Mouse (Mus musculus): Measurements from ENCODE around the gene Ano10.

Gene Ano10

DNA sequence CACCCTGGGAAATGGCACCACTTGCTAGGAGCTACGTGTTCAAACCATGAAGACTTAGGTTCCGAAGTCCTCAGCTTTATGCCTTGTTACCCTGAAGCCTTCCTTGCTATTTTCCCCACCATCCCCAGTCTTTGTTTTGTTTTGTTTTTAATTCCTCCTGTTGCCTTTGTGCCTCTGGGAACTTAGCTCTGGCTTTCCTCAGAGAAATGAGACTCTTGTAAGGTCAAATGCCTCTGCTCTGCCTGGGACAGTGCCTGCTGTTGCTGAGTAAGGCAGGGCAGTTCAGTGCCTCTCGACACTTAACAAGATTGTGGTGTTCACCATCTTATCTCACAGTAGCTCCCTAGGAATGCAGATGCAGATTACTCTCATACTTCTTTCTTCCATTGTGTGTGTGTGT lies 140.8 kb downstream of the Ano10 start:
- no peak for DNase-seq

DNA sequence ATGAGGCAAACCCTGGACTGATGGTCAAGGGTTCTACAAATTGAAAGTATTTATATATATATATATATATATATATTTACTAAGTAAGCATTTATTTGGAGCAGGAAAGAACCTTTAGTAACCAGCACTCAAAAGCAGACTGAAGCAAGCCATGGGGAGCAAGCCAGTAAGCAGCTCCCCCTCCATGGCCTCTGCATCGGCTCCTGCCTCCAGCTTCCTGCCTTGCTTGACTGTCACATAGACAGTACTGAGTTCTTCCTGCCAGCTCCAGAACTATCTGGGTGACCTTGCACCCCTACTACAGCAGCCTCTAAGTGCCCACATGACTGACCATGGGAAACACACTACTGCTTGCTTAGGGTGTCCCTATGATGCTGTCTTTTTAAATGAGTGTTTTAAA lies 141.7 kb downstream of the Ano10 start:
- DNase-seq = no peak

DNA sequence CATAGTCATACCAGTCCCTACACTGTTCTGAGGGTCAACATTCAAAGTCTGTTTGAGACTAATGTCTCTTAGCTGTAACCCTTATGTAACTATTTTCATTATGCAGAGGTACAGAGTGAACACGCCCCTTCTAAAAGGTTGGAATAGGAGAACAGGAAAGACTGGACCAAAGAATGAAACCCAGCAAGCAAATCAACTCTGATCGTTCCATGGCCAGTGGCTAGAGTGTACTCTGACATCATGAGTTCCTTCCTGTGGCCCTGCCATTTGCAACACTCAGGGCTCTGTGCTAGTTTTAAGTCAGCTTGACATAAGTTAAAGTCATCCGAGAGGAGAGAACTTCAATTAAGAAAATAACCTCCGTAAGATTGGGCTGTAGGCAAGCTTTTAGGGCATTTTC lies 142.2 kb downstream of the Ano10 start:
- DNase-seq = no peak

DNA sequence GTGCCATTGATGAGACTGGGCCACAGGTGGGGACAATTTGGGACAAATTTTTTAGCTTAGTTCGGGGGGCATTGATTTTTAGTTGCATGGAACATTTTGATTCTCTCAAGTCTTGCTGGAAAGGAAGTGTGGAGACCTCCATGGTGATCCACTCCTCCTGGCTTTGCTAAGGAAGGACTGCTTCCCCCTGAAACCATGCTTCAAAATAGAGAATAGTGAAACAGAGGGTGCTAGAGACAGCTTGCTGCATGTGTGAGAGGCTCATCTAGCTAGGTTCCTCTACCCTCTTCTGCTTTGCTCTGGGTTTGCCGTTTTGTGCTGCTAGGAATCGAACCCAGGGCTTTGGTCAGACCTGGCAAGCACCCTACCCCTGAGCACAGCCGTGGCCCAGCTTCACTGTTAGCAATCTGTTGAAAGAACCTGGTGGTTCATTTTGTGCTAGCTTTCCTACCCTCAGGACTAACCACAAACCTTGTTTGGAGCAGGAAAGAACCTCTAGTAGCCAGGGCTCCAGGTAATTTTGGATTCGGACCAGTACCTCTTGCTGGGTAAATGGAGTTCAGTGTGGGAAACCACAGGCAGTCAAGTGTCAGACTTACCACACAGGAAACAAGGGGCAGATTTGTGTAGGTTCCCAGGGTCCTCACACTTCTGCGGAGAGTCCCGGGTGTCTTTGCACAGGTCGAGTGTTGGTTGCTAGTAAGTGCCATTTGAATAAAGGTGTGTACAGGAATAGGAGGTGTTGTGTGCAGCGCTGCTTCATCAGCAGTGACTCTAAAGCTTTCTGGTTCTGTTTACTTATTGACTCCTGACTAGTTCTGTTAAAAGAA lies 144.0 kb downstream of the Ano10 start:
- no peak for DNase-seq

DNA sequence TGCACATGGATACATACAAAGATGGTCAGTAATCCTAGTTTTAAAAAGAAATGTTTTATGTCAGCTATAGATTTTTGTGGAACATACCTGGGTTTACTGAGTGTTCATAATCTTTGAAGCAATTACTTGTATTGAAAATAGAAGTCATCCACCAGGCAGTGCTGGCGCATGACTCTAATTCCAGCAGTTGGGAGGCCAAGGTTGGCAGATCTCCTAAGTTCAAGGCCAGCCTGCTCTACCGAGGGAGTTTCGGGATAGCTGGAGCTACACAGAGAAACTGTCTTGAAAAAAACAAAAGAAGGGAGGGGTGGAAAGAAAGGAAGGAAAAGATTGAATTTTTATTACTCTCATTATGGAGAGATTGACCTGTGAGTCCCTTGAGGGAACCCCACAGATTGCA lies 145.9 kb downstream of the Ano10 start:
- no peak for DNase-seq

DNA sequence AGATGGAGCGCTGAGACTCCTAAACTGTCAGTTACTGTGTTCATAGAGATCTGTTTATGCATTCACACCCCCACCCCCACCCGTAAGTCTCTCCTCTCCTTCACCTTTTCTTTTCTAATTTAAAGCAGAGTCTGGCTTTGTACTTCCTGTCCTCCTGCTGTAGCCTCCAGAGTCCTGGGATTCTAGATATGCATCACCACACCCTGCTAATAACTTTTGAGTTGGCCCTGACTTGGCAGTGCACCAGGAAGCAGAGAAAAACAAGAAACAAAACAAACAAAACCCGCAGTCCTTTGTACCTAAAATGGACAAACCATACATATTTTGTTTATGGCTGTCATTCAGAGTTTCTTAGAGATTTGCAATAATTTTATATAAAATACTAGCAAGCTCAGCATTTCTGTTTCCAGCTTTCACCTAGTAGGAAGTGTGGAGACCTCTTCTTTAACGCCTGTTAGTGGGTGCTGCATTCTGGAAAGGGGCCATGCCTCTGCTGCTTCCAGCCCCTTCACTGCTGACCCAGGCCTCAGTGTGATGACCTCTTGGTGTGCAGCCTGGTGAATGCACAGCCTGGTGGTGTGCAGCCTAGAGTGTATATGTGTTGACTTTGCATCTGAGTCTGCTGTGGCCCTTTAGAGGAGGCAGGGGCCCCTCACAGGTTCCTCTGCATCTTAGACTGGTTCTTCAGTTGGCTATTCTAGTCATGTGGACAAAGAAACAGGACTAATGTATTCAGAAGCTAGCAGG lies 147.9 kb downstream of the Ano10 start:
- DNase-seq = peak; percentile 38

DNA sequence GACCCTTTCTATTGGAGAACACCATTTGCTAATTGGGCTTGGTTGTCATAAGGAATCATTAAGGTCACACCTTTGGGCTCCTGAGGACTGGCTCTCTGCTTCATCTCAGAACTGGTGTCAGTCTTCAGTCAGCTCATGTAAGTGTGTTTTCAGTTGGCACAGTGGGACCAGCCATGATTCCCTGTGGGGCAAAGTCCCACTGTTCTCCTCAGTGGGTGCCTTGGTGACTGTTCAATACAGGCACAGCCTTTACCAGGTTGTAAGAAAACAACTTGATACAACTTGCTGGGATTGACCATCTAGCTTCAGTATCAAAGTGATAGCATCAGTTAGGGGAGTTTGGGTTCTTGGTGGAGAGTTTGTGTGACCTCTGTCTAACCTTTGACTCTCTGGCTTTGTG lies 148.5 kb downstream of the Ano10 start:
- DNase-seq = no peak

DNA sequence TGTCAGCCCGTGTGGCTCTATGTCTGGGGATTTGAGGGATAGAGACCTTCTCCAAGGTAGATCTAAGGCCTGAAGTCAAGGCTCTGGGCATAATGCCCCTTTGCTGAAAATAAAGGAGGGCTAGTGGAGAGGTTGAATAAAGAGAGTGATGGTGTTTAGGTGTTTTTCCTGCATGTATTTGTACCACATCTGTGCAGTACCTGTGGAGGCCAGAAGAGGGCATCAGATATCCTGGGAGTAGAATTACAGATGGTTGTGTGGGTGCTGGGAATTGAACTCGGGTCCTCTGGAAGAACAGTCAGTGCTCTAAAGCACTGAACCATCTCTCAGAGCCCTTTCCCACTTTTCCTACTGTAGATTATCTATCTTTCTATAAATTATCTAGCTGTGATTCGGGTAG lies 149.4 kb downstream of the Ano10 start:
- DNase-seq = no peak

DNA sequence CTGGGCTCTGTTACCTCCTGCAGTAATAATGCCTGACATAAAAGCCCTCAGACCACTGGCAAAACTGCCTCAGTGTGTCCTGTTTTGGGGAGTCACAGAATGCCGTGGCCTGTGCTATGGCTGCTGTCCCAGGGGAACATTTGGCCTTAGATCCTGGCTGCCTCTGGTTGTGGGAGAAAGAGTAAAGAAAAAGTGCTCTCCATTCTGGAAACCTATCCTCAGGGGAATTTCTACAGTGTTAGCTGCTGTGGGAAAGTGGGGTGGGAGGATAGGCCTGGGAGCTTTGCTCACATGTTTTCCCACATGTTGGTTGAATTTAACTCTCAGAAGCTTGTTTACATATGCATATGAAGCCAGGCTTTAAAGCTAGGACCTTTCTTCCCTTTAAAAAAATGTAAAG lies 151.0 kb downstream of the Ano10 start:
- DNase-seq = no peak

DNA sequence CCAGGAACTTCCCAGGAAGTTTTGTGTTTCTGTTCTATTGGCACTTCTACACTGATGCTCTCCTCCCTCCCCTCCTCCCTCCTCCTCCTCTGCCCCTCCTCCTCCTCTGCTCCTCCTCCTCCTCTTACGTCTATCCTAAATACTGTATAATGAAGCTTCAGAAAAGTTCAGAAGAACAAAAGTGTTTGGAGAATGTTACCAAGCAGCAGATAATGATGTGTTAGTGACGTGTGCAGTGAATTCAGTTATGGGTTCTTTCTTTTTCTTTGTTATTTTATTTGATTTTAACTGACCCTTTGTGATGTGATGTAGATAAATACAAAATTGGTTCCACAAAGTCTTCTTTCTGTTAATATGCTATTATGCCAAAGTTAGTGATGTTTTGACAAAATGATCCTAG lies 155.0 kb downstream of the Ano10 start:
- no peak for DNase-seq

DNA sequence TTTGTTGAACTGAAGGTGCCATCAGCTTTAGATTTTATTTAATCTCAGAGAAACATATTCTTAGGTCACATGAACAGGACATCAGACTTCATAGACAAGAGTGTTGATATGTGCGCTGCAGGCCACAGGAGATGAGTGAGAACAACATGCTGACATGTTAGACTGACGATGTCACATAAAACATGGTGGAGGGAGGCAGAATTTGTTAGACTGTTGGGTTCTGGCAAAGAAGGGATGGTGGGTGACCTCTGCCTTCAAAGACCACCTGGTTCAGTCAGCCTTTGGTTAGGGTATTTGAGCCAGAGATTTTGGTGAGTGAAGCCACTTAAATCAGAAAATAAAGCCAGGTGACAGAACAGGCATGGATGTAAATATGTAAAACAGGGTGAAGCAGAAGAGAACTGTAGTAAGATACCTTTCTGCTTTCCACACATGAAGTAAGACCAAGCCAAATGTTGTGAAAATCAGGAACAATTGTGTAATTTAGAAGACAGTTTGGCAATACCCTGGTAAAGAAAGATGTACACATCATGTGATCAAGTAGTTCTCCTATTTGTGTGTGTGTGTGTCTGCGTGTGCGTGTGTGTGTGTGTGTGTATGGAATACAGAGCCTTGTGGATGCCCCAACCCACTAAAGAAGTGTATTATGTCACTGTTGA lies 155.7 kb downstream of the Ano10 start:
- DNase-seq = no peak

DNA sequence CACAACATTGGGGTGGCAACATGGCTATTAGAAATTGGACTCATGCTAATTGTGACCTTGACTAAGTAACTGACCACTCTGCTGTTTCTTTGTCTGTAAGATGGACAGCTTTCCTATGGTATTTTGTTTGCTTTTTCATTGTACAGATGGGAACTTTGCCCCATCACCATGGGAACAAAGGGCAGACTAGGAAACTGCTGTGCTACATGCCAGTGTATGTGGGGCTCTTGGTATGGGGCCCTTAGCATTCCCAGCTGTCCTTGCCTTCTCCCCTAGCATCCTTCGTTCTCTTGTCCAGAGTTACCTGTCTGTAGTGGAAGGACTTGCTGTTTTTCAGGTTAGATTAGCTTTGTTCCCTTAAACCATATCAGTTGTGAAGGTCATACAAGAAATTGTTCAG lies 156.3 kb downstream of the Ano10 start:
- no peak for DNase-seq

DNA sequence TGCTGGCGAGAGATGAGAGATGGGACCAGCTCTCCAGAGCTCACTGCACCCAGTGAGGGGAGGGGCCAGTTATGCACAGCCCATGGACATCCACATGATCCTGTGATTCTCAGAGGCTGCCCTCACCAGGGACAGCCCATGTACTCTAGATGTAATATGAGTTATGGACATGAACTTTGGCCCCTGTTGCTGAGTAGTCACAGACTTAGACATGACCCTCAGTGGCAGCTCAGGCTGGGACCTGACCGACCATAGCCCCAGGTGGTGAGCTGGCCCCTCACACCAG lies 158.4 kb downstream of the Ano10 start:
- DNase-seq = no peak

DNA sequence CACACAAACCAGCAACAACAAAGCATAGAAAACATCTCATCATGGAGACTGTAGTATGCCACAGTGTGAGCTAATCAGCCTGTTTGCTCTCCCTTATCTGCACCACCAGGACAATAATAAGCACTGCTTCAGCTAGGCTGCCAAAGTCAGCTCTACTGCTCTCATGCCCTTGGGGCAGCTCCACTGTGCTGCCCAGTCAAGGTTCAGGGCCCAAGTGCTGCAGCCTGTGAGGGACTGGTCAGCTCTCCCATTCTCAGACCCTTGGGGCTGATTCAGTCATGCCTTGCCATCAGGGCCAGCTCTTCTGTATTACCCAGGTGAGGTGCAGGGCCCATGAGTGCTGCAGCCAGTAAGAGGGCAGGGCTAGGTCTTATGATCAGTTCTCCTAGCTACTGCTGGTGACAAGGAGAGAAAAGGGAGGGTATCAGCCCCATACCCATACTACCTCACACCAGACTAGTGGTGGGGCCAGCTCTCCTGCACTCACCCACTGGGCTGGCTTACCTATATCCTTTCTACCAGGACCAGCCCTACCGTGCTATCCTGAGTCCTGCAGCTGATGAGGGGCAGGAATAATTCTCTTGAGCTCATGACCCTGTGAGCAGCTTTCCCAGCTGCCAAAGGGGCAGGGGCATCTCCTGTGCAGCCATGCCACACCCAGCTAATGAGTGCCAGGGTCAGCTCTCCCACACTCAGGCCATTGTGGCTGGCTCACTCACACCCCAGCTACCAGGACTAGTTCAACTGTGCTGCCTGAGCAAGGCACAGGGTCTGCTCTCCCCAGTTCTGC lies 158.9 kb downstream of the Ano10 start:
- no peak for DNase-seq

DNA sequence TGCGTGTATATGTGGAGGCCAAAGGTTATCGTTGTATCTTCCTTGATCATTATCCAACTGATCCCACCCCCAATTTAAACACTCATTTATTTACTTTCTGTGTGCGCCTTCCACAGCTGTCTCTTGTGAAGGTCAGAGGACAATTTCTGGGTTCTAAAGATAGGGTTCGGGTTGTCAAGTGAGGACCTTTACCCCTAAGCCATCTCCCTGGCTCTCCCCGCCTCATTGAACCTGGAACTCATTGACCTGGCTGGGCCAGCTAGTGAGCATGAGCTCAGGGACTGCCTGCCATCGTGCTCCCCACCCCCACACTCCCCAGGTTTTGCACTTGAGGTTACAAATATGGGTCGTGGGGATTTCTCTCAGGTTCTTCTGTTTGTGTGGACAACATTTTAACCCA lies 162.1 kb downstream of the Ano10 start:
- DNase-seq = no peak

DNA sequence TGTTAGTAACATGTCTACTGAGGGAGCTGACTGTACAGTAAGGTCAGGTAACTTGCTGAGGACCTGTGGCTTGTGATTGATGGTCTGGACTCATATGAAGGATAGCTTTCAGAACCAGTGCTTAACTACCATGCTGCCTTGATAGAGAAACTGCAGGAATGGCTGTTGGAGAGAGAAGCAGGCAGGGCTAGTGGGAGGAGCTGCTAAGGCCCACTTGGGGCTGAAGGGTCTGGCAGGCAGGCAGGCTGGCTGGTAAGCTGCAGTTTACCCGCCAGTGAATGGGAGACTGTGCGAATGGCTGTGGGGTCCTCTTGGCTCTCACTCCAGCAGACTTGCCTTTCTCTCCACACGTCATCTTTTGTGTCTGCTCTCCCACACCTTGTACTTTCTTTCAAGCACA lies 163.6 kb downstream of the Ano10 start:
- no peak for DNase-seq

DNA sequence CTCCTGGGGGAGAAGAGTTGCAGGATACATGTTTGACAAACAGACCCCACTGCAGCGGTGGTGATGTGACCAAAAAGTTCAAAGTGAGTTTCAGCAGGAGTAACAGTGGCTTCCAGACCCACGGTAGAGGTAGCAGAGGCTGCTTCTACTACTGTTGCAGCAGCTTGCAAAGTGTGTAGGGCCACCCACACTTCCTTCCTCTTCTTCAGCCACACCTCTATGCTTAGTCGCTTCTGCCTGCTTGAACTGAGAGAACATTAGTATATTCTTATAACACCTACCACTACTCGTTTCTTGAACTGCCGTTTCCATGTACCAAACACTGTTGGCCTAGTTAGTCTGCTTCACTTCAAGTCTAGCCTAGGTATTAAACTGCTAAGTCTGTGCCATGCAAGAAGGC lies 165.5 kb downstream of the Ano10 start:
- DNase-seq = no peak

DNA sequence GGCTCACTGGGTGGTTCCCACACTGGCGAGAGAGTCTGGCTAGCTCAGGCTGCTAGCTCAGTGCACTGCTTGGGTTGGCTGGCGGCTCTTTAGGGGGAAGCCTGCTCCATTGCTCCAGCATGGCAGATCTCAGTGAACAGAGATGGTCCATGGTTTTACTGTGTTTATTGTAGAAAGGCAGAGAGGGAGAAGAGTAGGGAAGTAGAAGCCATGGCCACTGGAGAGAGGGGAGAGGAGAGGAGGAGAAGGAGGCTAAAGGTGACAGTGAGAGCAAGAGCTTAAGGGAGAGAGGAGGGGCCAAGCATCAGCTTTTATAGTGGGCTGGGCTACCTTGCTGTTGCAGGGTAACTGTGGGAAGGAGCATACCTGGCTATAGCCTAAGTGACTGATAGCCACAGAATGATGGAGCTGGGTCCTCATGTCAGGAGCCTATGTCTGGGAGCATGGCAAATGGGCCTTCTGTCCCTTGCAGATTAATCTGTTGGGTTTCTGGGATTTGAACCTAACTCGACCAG lies 166.9 kb downstream of the Ano10 start:
- DNase-seq = no peak

DNA sequence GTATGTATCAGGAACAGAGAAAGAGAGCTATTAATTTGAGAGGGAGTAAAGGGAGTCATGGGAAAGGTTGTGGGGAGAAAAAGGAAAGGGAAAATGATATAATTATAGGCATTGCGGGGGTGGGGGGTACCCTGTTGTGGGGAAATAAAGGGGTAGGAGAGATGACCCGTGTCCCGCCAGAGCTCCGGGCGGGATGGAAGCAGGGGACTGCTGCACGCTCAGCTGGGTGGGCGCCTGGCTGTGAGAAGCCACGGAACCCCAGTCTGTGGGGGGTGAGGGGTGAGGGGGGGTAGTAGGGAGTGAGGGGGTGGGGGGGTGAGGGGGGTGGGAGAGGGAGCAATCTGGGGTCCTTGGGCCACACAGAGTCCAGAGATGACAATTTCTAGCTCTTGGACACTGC lies 167.4 kb downstream of the Ano10 start:
- no peak for DNase-seq

Data from kidney, postnatal 10 days (tissue).